Mouse (Mus musculus) heart, embryonic 16.5 days (tissue): ENCODE measurements around the gene Erbb3. TPM values are rescaled to one million over a fixed set of nuclear protein-coding genes. Genes with fewer than 3 reads are reported as not detected.

Experiments
- ATAC-seq: fragments of 200-750 bp; cut with Nextera tagmentation; replicated peaks from 2 replicates; pipeline ENCODE4 v1.8.0; 2017; ENCODE audit warnings: moderate number of reproducible peaks; ENCODE audit not compliant: insufficient read depth, low FRiP score; ENCODE audit errors: extremely low read depth
- H3K27ac ChIP-seq: fragments of 300-500 bp; sonication (generic); 2 replicates; pipeline ENCODE4 v1.5.1; 2014; ENCODE audit warnings: mild to moderate bottlenecking, low read length, control low read depth, moderate library complexity
- H3K27me3 ChIP-seq: fragments of 300-500 bp; sonication (generic); 2 replicates; pipeline ENCODE4 v1.6.1; 2014; ENCODE audit warnings: low read length, mixed read lengths; ENCODE audit not compliant: control insufficient read depth, insufficient read depth
- H3K36me3 ChIP-seq: fragments of 300-500 bp; sonication (generic); 2 replicates; pipeline ENCODE4 v1.6.1; 2014; ENCODE audit not compliant: control insufficient read depth, insufficient read depth
- H3K4me1 ChIP-seq: fragments of 300-500 bp; sonication (generic); 2 replicates; pipeline ENCODE4 v1.6.1; 2014; ENCODE audit warnings: low read length, mixed read lengths; ENCODE audit not compliant: control insufficient read depth, insufficient read depth
- H3K4me2 ChIP-seq: fragments of 300-500 bp; sonication (generic); 2 replicates; pipeline ENCODE4 v1.6.1; 2014; ENCODE audit warnings: low read depth, mild to moderate bottlenecking, control low read depth, low read length
- H3K4me3 ChIP-seq: fragments of 300-500 bp; sonication (generic); 2 replicates; pipeline ENCODE4 v1.5.1; 2014; ENCODE audit warnings: mild to moderate bottlenecking, control low read depth, low read length
- H3K9ac ChIP-seq: fragments of 300-500 bp; sonication (generic); 2 replicates; pipeline ENCODE4 v1.6.1; 2014; ENCODE audit warnings: low read length, control low read depth
- H3K9me3 ChIP-seq: fragments of 300-500 bp; sonication (generic); replicated peaks from 2 replicates; pipeline ENCODE4 v1.6.1; 2016; ENCODE audit warnings: low read length; ENCODE audit not compliant: control insufficient read depth
- WGBS: fragments of 180-500 bp; shearing (Covaris S2); extraction: QIAGEN DNeasy Blood & Tissue Kit; methylation state at CpG from one replicate; pipeline ENCODE4 v1.1.7; 2014; 5-methylcytosine and 5-hydroxymethylcytosine counted together
- polyA plus RNA-seq: library from polyadenylated mRNA; unstranded; fragments of >200 nt; fragmentation: Nextera tagmentation; extraction: Ambion mirVana; gene quantifications from 2 replicates; pipeline ENCODE4 v1.2.1, GENCODE M21; 2015

Gene Erbb3
- polyA plus RNA-seq, 1 experiment from 2014 or later = 3.9 TPM

DNA sequence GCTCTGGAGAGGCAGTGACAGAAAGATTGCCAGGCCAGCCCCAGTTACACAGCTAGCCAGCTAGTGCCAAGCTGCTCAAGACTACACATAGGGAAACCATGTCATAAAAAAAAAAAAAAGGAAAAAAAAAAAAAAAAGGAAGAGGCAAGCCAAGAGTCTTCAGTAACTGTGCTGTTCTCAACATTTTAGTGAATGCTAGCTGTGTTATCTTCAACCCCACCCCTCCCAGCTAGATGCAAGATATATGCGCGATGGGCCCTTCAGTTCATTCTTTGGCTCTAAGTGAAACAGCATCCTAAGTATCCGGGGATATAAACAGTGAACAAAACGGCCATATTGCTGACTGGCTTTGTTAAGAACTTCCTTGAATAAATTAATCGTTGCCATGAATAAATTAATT lies 3.3 kb upstream of the Erbb3 start:
- Histone ChIP-seq H3K36me3 (no peaks in the 10 kb centered on the region), H3K27ac (no peak overlapping the region), H3K9ac (no peak overlapping the region), H3K4me1 (0 out of 2 replicates have a peak, but pooled peaks cover 3% of the 10 kb centered on the region), H3K4me3 (no peak overlapping the region), H3K9me3 (no peaks in the 10 kb centered on the region), H3K27me3 (peaks cover 7% of the 10 kb centered on the region; the same call in 1 of the 2 replicates), H3K4me2 (no peak overlapping the region)
- no peak for ATAC-seq
- WGBS = 68% methylated on average over 5 of the region's 5 CpGs

DNA sequence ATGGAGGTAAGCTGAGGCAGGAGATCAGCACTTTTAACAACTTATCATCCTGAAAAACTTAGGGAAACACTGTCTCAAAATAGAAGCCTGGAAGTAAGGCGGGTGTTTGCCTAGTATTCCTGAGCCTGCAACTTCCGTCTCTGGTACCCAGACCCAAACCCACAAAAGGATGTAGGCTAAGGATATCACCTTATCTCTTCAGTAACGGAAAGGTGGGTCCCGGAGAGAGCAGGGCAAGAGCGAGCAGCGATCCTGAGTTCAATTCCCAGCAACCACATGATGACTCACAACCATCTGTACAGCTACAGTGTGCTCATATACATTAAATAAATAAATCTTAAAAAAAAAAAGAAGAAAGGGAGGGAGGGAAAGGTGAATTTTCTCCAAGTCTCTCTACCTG lies 2.0 kb upstream of the Erbb3 start:
- no peak overlapping the region for H3K4me2 ChIP-seq
- no peaks in the 10 kb centered on the region for H3K36me3 ChIP-seq
- H3K9ac ChIP-seq = no peak overlapping the region
- H3K27me3 ChIP-seq = peaks cover 7% of the 10 kb centered on the region; the same call in 1 of the 2 replicates
- H3K4me1 ChIP-seq = 0 out of 2 replicates have a peak, but pooled peaks cover 3% of the 10 kb centered on the region
- H3K27ac ChIP-seq = no peak overlapping the region
- 54% methylated on average over 6 of the region's 6 CpGs for WGBS
- H3K9me3 ChIP-seq = no peaks in the 10 kb centered on the region
- no peak overlapping the region for H3K4me3 ChIP-seq
- no peak for ATAC-seq

- Histone ChIP-seq H3K9ac (peak overlapping the region; percentile 74), H3K9me3 (no peaks in the 10 kb centered on the region), H3K27me3 (peaks cover 7% of the 10 kb centered on the region; the same call in 1 of the 2 replicates), H3K4me1 (0 out of 2 replicates have a peak, but pooled peaks cover 3% of the 10 kb centered on the region), H3K27ac (no peak overlapping the region), H3K36me3 (no peaks in the 10 kb centered on the region), H3K4me2 (peak overlapping the region; percentile 99), H3K4me3 (peak overlapping the region; percentile 76)
- peak; percentile 59 for ATAC-seq
- WGBS = under 1% methylated on average over 43 of the region's 43 CpGs
Observed at GRCm38 (mm10) chr10:128590193-128590690, 790 bp upstream of the Erbb3 start.

DNA sequence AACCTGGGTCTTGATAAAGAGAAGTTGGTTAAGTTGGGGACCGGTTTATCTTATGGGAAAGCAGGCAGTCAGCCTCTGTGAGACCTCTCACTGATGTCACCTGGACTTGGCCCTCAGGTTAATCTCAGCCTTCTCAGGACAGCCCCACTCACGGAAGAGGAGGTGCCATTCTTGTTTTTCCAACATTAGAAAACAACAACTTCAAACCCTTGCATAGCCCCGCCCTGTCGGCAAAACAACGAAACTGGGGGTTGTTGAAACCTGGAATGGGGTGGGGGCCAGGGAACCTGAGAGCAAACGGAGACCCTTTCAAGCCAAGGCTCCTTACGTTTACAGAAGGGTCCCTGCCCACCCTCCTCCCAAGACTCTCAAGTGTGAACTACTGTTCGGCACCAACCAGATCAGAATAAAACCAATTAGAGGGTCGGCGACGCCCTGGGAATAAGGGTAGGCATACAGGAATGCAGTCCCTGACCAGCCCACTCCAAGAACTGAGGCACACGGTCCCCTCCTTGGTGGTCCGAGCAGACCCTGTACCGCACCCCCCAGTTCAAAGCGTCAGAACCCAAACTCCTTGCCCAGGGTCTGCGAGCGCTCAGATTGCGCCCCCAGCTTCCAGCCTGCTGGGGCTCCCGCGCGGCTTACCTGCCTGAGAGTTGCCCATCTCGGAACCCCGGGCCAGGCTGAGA lies 533 bp downstream of the Erbb3 start:
- ATAC-seq = peak; percentile 3; the same call in 1 of the 2 replicates
- Histone ChIP-seq H3K4me1 (peaks cover 5% of the 10 kb centered on the region), H3K4me2 (peak overlapping the region; percentile 99), H3K9me3 (no peaks in the 10 kb centered on the region), H3K4me3 (peak overlapping the region; percentile 76), H3K36me3 (no peaks in the 10 kb centered on the region), H3K27ac (no peak overlapping the region), H3K9ac (peak overlapping the region; percentile 74), H3K27me3 (peaks cover 7% of the 10 kb centered on the region; the same call in 1 of the 2 replicates)
- 4% methylated on average over 23 of the region's 23 CpGs for WGBS

DNA sequence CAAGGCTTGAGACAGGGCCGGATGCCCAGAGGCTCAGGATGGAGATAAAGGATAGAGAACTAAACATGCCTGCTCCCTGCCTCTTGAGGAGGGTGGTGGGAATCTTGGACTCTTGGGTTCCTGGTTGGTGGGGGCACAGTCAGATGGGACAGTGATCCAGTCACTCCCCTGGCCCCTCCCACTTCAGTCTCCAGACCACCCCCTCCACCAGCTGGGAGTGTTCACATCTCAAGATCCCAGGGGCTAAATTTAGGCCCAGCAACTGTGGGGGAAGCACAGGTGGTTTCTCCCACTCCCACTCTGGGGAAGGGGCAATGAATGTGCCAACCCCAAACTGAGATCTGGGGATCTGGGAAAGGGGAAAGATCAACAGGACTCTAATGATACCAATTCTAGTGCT lies 1.3 kb downstream of the Erbb3 start:
- ATAC-seq = no peak
- H3K4me3 ChIP-seq = peak overlapping the region; percentile 76; the same call in 1 of the 2 replicates
- no peak overlapping the region for H3K27ac ChIP-seq
- WGBS = 32% methylated on average over 1 of the region's 1 CpGs
- peak overlapping the region; percentile 1; the same call in 1 of the 2 replicates for H3K4me2 ChIP-seq
- no peaks in the 10 kb centered on the region for H3K36me3 ChIP-seq
- H3K27me3 ChIP-seq = peaks cover 7% of the 10 kb centered on the region; the same call in 1 of the 2 replicates
- H3K9ac ChIP-seq = no peak overlapping the region
- H3K4me1 ChIP-seq = peaks cover 7% of the 10 kb centered on the region
- H3K9me3 ChIP-seq = no peaks in the 10 kb centered on the region

DNA sequence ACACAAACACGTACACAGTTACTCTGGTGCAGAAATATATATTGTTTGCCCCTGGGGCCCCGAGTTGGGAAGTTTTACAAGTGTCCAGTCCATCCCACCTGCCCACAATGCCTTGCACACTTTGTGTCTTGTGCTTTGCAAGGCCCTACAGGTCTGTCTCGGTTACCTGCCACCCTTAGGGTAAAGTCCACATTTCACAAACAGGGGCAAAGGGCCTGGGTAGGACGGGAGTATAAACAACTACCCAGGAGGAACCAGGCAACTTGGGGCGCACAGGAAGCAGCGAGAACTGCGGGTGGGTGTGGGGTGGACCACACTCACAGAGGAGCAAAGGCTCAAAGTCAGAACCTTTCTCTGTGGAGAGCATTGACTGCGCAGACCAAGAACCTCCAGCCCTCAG lies 1.8 kb downstream of the Erbb3 start:
- Histone ChIP-seq H3K4me1 (peaks cover 7% of the 10 kb centered on the region), H3K27me3 (peaks cover 7% of the 10 kb centered on the region; the same call in 1 of the 2 replicates), H3K9ac (no peak overlapping the region), H3K4me3 (no peak overlapping the region), H3K36me3 (no peaks in the 10 kb centered on the region), H3K9me3 (no peaks in the 10 kb centered on the region), H3K4me2 (no peak overlapping the region), H3K27ac (no peak overlapping the region)
- WGBS = 51% methylated on average over 8 of the region's 8 CpGs
- ATAC-seq = no peak

DNA sequence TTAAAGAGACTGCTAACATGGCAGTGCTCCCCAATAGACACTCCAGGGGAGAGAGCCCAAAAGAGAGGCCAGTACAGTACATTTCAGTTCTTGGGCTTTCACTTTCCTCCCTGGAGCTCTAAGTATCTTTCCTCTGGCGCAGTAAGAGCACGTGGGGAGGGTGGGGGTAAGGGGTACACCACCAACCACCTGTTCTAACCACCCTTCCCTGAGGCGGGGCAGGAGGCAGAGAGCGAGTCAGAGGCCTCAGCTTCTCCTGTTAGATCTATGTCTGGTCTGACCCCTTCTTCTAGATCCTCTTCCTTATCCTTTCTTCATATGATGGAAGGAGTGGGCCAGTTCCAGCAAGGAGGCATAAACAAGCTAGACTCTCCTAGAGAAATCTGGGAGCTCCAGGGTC lies 2.3 kb downstream of the Erbb3 start:
- ATAC-seq = no peak
- Histone ChIP-seq H3K4me2 (no peak overlapping the region), H3K36me3 (no peaks in the 10 kb centered on the region), H3K9me3 (no peaks in the 10 kb centered on the region), H3K27ac (no peak overlapping the region), H3K4me1 (peaks cover 7% of the 10 kb centered on the region), H3K4me3 (no peak overlapping the region), H3K9ac (peak overlapping the region; percentile 23; the same call in 1 of the 2 replicates), H3K27me3 (peaks cover 7% of the 10 kb centered on the region; the same call in 1 of the 2 replicates)
- WGBS = 53% methylated on average over 4 of the region's 4 CpGs

DNA sequence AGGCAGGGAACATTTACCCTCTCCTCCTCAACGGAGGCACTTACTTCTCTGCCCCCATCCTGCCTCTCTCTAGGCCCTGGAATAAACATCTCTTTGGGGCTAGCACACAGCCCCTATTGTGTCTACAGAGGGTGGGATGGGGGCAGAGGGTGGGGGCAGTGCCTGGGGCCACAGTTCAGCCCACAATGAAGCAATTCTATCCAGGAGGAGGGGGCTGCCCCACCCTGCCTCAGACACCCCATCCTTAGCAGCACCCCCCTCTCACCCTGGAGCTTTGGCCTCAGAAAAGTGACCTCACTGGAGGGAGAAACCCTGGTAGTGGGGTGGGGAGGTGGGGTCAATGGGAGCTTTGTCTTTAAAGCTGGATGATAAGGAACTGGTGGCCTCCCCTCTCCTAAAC lies 2.9 kb downstream of the Erbb3 start:
- no peak for ATAC-seq
- H3K9ac ChIP-seq = peak overlapping the region; percentile 23; the same call in 1 of the 2 replicates
- no peaks in the 10 kb centered on the region for H3K36me3 ChIP-seq
- no peak overlapping the region for H3K4me3 ChIP-seq
- H3K4me2 ChIP-seq = no peak overlapping the region
- no peaks in the 10 kb centered on the region for H3K9me3 ChIP-seq
- no peak overlapping the region for H3K27ac ChIP-seq
- peaks cover 7% of the 10 kb centered on the region; the same call in 1 of the 2 replicates for H3K27me3 ChIP-seq
- 28% methylated on average over 1 of the region's 1 CpGs for WGBS
- peaks cover 7% of the 10 kb centered on the region for H3K4me1 ChIP-seq

DNA sequence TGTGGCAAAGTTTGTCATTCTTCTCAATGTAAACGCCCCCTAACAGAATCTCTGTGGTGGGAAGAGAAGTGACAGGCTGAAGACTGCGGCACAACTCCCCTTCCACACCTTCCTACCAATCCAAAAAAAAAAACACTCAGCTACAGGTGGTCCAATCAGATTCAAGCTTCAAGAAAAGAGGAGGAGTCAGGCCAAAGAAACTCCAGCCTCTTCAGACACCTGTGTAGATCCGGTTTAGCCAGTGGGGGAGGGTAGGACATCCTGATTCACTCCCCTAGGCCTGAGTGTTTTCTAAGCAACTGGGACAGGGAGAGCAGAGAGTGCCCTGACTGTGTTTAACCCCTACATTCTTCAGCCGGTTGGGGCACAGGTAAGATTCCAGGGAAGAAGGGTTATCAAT lies 5.1 kb downstream of the Erbb3 start:
- WGBS = 19% methylated on average over 4 of the region's 4 CpGs
- H3K36me3 ChIP-seq = no peaks in the 10 kb centered on the region
- H3K4me2 ChIP-seq = peak overlapping the region; percentile 56
- H3K9me3 ChIP-seq = no peaks in the 10 kb centered on the region
- H3K27me3 ChIP-seq = peaks cover 7% of the 10 kb centered on the region; the same call in 1 of the 2 replicates
- no peak overlapping the region for H3K27ac ChIP-seq
- ATAC-seq = no peak
- H3K9ac ChIP-seq = no peak overlapping the region
- H3K4me3 ChIP-seq = no peak overlapping the region
- peaks cover 7% of the 10 kb centered on the region for H3K4me1 ChIP-seq
